Mouse (Mus musculus) lung, adult 2 months (tissue): ENCODE data around the gene Zfp541.

ENCODE experiments used
- CTCF ChIP-seq: fragments of 200-500 bp; IDR thresholded peaks from 2 replicates; pipeline ENCODE4 v1.5.1; 2011; ENCODE audit warnings: mild to moderate bottlenecking, low read length, control low read depth; ENCODE audit not compliant: insufficient read depth
- POLR2A ChIP-seq: fragments of 200-500 bp; IDR thresholded peaks from 2 replicates; pipeline ENCODE4 v1.6.1; 2011; ENCODE audit warnings: low read depth, mild to moderate bottlenecking, control low read depth, low read length, borderline replicate concordance; ENCODE audit errors: extremely low read depth

DNA sequence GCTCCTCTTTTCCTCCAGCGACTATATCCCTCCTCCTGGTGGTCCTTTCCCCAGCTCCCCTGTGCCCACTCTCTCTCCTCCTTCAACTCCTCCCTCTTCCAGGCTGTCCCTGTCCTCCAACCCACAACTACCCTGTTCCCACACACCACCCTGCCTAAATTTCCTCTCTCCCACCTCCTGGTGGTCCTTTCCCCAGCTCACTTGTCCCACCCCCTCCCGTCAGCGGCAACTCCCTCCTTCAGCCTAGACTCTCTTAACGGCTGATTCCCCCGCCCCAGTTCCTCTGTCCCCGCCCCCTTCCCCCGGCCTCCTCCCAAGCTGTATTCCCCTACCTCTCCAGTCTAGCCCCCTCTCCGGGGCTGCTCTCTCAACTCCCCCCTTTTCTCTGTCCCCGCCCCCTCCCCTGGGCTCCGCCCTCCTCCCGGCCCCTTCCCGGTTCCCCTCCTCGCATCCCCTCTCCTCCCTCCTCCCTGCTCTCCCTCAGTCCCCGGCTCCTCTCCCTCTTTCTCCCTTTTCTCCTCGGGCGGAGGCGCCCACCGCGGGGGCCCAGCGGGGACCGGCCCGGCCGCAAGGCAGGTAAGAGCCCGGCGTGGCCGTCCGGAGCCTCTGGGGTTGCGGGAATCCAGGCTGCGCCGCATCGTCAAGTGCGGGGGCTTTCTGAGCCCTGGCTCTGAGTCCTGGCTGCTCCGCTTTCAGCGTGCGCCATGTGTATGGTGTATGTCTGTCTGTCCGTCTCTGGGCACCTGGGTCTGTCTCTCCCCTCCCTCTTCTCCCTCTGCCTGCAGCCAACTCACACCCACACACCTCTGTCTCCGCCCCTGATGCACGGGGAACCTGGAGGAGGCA lies 68.5 kb downstream of the Zfp541 start:
- TF ChIP-seq CTCF = no peak
- TF ChIP-seq POLR2A = no peak
